Mouse (Mus musculus): ENCODE measurements around the gene Actr5.

GRCm38 (mm10) chr2:158675907-158676533, 51.3 kb downstream of the Actr5 start:
- TF ChIP-seq TAL1 (IDR thresholded peaks at IDR 0.05; ENCODE audit: low read length) (no peak), GATA1 (IDR thresholded peaks at IDR 0.05; ENCODE audit: low read length) (no peak)

All from erythroblast, embryonic 14.5 days (primary cell).